Mouse (Mus musculus): ENCODE results near the gene Lrrc49.

- no peak for TF ChIP-seq ZC3H11A (IDR thresholded peaks at IDR 0.05; ENCODE audit: borderline replicate concordance, low read depth, low read length)
- no peak for TF ChIP-seq ZNF384 (IDR thresholded peaks at IDR 0.05; ENCODE audit: low read depth, low read length)
- no peak for TF ChIP-seq CHD2 (IDR thresholded peaks at IDR 0.05; ENCODE audit: low read depth, low read length)
- no peak for TF ChIP-seq HCFC1 (IDR thresholded peaks at IDR 0.05; ENCODE audit: borderline replicate concordance, insufficient read depth, low read length)
- TF ChIP-seq MAFK (IDR thresholded peaks at IDR 0.05; ENCODE audit: insufficient read depth, low read depth, low read length): no peak
Measured at GRCm38 (mm10) chr9:60674780-60675179, 13.2 kb downstream of the Lrrc49 start.

Data from ES-E14 (cell line).